Mouse (Mus musculus) subcutaneous adipose tissue, adult 2 months (tissue): ENCODE measurements around the gene Car6. TPM values are rescaled to one million over a fixed set of nuclear protein-coding genes. Genes with fewer than 3 reads are reported as not detected.

Experiments used
- polyA plus RNA-seq: library from polyadenylated mRNA; depleted of rRNA; stranded (reverse); fragments of >200 nt; gene quantifications from 2 replicates; pipeline ENCODE4 v1.2.3, GENCODE M21; 2012; ENCODE audit warnings: low replicate concordance; rRNA removed

The Car6 gene
- not detected in 2 replicates for polyA plus RNA-seq

DNA sequence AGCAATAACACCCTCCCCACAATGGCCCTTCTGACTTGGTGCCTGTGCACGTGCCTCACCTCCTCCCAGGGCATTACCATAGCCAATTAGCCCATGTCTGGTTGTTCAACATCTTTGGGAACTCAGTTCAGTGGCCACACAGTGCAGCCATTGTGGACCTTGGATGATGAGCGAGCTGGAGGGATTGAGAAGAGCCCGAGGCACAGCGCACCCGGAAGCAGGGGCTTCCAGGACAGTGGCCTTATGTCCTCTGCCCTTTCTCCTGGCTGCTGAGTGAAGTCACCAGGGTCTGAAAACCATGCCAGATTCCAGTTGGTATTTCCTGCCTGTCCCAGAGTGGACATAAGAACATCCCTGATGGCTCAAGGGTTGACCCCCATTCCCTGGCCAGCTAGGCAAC lies at the start of gene Car6:
Gene Car6 (minus strand): TSS at position 101 of the 400 bp plus-strand sequence.

DNA sequence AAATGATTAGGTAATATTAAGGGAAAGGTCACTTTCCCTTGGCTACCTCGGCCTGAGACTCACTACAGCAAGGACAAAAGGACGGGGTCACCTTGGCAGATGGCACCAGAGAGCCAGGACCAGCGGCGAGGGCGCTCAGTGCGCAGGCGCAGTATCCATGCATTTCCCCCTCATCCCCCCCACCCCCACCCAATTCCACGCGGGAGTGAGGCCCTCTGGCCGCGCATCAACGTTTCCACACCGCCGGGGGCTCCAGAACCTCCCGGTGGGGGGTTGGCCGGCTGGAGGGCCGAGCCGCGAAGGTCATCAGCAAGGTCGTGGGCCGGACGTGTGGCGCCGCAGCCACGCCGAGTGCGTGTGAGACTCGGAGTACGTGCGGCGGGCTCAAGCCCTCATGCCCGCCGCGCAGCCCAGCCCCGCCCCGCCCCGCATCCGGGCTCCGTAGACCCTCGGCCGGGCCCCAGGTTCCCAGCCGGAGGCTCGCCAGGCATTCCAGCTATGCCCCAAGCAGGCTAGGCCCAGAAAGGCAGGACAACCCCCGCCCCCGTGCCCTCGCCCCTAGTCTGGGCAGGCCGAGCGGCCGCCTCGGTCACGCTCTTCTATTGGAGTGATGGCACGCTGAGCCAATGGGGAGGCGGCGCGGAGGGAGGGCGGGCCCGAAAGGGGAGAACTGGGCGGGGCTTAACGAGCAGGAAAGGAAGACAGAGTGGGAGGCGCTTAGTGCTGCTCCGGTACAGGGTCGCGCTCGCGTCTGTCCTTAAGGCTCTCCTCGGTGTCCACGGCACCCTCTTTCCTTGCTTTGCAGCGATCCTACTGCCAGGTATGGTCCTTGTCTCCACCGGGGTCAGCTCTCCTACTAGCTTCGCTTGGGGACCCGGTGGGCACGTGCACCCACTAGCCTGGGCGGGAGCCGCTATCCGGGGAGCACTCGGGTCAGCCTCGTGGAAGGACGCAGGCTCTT lies 35.7 kb upstream of the Car6 start, which contains the start of gene Eno1:
Gene Eno1 (plus strand): TSS at position 201 of the 961 bp plus-strand sequence.

Other genes starting within 250 kb of the Car6 start
- gene Spsb1, start 246.3 kb downstream of the Car6 start, polyA plus RNA-seq: 28.5 and 35.5 TPM in 2 replicates
- gene H6pd, start 192.3 kb downstream of the Car6 start, polyA plus RNA-seq: 109 and 208 TPM in 2 replicates
- gene Gpr157, start 114.0 kb downstream of the Car6 start, polyA plus RNA-seq: 3.2 and 3.3 TPM in 2 replicates
- 29.8 and 31.5 TPM in 2 replicates for gene Slc2a5, start 82.0 kb downstream of the Car6 start, polyA plus RNA-seq
- not detected in 2 replicates for gene Slc2a7, start 52.4 kb downstream of the Car6 start, polyA plus RNA-seq
- 449 and 1,166 TPM in 2 replicates for gene Eno1, start 35.4 kb upstream of the Car6 start, polyA plus RNA-seq
- 23.5 and 50.0 TPM in 2 replicates for gene Rere, start 80.3 kb upstream of the Car6 start, polyA plus RNA-seq